Mouse (Mus musculus): ENCODE data around the gene Rundc3a.
"Not testable (repeated sequence)": the region's sequence is repeated elsewhere in the genome, so short reads cannot be mapped to it uniquely, and the experiment has no call there.

The Rundc3a gene

GRCm38 (mm10) chr11:102368347-102368746, 24.9 kb upstream of the Rundc3a start:
- no peak for DNase-seq (ENCODE audit: low read depth)

GRCm38 (mm10) chr11:102369263-102369662, 23.9 kb upstream of the Rundc3a start:
- no peak for DNase-seq (ENCODE audit: low read depth)

DNA sequence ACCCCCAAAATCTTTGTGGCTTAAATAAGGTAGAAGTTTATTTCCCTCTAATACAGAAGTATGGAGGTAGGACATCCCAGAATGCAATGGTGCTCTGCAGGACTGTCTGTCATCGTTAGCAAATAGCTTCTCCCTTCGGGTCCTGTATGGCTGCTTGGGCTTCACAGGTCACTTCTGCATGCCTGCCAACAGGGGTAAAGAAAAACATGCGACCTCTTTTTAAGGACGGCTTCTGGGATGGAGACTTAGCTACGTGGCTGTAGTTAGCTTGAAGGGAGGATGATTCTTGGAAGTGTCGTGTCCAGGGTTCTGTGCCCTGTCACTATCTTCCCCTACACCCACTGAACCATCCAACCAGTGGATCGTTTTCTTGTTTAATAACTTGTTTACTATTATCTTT, 22.9 kb upstream of the Rundc3a start:
- DNase-seq (ENCODE audit: low read depth) = no peak

DNA sequence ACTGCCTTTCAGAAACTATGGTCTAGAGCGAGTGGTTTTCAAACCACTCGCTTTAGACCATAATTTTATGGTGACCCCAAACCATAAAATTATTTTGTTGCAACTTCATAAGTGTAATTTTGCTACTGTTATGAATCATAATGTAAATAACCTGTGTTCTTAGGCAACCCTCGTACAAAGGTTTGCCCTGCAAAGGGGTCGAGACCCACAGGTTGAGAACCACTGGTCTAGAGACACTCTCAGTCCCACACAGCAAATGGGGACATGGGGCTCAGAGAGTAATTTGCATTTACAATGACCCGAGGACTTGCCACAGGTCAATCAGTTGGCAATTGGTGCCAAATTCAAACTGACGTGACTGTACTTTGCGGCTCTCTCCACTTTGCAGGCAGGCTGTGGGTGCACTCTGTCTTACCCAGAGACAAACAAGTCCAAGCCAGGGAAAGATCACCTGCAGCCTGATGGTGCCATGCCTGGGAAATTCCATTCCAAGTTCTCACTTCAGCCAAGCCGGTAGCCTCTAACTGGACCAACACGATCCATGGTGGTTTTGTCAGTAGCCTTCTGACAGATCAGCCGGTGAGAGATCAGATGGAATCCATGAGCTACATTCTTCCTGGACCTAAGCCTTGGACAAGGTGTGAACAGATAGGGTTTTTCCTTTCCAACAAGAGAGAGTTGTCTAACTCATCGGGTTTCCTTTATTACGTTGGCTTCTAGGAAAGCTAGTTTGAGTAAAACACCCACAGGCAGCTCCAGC, 21.1 kb upstream of the Rundc3a start:
- no peak for DNase-seq (ENCODE audit: low read depth)

GRCm38 (mm10) chr11:102372936-102373335, 20.3 kb upstream of the Rundc3a start:
- DNase-seq (ENCODE audit: low read depth) = no peak

- DNase-seq (ENCODE audit: low read depth) = no peak
Measured at GRCm38 (mm10) chr11:102373646-102374045, 19.6 kb upstream of the Rundc3a start.

- DNase-seq (ENCODE audit: low read depth) = no peak
Measured at GRCm38 (mm10) chr11:102374108-102374725, 19.0 kb upstream of the Rundc3a start.

GRCm38 (mm10) chr11:102375196-102376173, 17.7 kb upstream of the Rundc3a start:
- DNase-seq (ENCODE audit: low read depth) = peak; percentile 43

DNA sequence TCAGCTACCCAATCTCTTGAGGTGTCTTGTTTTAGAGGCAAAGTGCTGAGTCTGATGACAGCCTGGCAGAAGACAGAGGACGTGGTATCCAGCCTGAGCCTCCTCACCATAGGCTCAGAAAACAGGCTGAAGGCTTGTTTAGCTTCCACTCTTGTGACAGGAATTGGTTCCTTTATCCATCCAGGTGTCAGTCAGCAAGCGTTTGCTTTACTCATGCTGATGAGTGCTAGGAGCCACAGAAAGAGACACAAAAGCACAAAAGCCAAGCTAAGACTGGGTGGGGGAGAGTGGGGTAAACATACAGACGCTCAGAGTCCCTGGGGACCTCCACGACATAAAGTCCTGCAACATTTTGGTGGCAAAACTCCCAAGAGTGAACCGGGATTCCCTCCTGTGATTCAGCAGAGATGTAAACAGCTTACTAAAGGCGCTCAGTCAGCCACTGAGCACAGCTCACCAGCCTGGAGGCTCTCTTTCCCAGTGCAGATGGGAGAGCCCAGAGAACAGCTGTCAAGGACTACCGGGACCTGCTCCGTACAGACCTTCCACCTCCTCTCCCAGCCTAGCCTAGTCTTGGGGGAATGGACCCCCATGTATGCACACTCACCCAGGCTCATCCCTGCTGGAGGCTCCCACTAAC, 16.9 kb upstream of the Rundc3a start:
- DNase-seq (ENCODE audit: low read depth) = no peak

DNA sequence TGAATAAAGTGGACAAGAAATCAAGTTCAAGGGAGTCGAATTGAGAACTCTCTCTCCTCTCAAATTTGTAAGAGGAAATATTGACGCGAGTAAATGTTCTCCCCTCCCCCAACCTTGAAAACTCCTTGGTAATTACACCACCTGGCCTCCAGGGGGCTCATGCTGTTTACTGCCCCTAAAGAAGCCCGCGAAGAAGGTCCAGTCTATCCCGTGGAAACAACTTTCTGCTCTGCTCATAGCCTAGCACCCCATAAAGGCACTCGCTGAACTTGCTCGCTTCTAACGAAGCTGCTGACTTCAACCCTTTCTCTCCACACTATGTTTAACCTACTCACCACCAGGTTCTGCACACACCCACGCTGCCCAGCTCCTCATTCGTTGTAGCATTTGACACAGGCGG, 16.0 kb upstream of the Rundc3a start:
- DNase-seq (ENCODE audit: low read depth) = no peak

- no peak for DNase-seq (ENCODE audit: low read depth)
Measured at GRCm38 (mm10) chr11:102380091-102380490, 13.1 kb upstream of the Rundc3a start.

GRCm38 (mm10) chr11:102381341-102382100, 11.7 kb upstream of the Rundc3a start:
- DNase-seq (ENCODE audit: low read depth) = no peak

DNA sequence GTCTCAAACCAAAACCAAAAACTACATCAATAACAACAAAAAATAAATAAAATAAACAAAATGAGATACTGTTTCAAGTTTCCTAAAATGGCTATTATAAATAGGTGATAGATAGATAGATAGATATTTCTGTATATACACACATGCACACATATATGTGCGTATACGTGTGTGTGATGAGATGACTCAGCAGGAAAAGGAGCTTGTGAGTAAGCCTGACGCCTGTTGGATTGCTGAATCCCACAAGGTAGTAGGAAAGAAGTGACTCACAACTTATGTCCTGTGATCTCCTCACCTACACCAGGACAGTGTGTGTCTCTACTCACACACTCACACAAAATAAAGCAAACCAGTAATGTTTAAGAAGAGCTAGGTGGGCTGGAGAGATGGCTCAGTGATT, 10.4 kb upstream of the Rundc3a start:
- DNase-seq (ENCODE audit: low read depth) = no peak

DNA sequence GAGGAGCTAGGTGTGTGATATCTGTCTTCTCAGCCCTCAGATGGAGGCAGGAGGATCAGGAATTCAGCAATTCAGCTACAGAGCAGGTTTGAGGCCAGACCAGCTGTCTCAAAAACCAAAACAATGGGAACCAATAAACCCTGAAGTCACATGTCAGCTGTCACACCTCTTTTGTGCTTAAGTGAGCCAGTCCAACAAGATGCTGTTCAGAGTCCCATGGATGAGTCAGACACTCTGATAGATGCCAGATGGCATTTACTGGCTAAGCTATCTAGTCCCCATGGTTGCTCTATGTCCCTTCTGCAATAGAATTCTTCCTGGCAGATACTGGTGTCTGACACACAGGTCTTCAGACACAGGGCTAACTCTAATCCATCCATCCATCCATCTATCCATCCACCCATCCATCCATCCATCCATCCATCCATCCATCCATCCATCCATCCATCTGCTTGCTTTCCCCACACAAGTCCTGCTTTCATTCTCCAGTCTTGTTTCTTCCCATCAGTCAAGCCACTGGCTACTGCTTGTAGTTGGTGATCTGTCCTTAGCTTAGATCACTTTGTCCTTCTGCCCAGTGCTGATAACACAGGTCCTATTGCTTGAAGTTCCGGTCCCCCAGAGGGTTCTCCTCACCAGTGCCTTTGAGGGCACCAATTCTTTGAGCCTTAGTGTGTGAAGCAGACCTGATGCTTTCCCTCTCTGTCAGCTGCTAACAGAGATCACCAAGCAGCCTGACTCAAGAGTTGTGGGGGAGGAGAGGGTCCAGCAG, 9.7 kb upstream of the Rundc3a start:
- no peak for DNase-seq (ENCODE audit: low read depth)

GRCm38 (mm10) chr11:102384418-102384817, 8.8 kb upstream of the Rundc3a start:
- DNase-seq (ENCODE audit: low read depth) = no peak

GRCm38 (mm10) chr11:102385075-102385474, 8.1 kb upstream of the Rundc3a start:
- DNase-seq (ENCODE audit: low read depth) = no peak

- no peak for DNase-seq (ENCODE audit: low read depth)
Measured at GRCm38 (mm10) chr11:102386121-102386520, 7.1 kb upstream of the Rundc3a start.

- not testable (repeated sequence) for DNase-seq (ENCODE audit: low read depth)
Measured at GRCm38 (mm10) chr11:102389436-102389835, 3.8 kb upstream of the Rundc3a start.

DNA sequence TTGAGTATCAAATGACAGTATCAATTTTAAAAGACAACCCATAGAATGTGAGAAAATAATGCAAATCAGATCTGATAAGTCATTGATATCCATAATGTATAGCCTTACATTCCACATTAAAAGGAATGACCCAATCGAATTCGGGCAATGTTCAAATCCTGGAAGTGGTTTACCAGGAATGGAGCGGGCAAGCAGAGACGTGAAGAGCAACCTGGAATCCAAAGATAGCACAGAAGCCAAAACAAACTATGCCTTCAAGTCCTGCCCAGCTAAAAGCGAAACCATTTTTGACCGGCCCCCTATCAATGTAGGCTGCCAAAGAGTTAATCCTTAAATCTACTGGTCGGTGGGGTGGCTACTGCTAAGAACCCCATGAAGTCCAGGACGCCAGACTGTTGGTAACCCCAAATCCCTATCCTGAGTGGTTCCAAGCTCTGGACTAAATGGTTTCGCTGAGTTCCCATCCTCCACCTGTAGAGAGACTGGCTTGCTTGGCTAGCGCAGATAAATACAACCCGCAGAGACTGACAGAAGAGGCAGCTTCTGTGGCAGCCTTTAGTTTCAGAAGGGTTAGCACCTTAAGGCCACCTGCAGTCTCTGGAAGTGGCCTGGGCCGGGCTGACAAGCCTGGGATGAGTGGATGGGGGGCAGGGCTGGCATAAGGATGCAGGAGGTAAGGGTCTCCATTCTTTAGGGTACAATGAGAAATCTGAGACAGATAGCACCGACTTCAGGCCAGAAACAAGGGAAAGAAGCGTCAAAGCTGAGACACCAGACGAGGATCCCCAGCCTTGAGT, 564 bp upstream of the Rundc3a start:
- DNase-seq (ENCODE audit: low read depth) = no peak
